Mouse (Mus musculus) intestine, embryonic 16.5 days (tissue): ENCODE data around the gene Sgms2. TPM values are rescaled to one million over a fixed set of nuclear protein-coding genes. Genes with fewer than 3 reads are reported as not detected.

Experiments
- ATAC-seq: fragments of 200-750 bp; cut with Nextera tagmentation; 2 replicates; pipeline ENCODE4 v1.8.0; 2017; ENCODE audit warnings: moderate TSS enrichment, moderate library complexity
- H3K27ac ChIP-seq: fragments of 300-500 bp; sonication (generic); 2 replicates; pipeline ENCODE4 v1.5.1; 2014; ENCODE audit warnings: mild to moderate bottlenecking, low read length
- H3K27me3 ChIP-seq: fragments of 300-500 bp; sonication (generic); replicated peaks from 2 replicates; pipeline ENCODE4 v1.6.1; 2014; ENCODE audit warnings: low read length, control low read depth, mixed read lengths; ENCODE audit not compliant: control insufficient read depth, insufficient read depth
- H3K36me3 ChIP-seq: fragments of 300-500 bp; sonication (generic); 2 replicates; pipeline ENCODE4 v1.6.1; 2014; ENCODE audit warnings: low read length, control low read depth; ENCODE audit not compliant: control insufficient read depth, insufficient read depth
- H3K4me1 ChIP-seq: fragments of 300-500 bp; sonication (generic); 2 replicates; pipeline ENCODE4 v1.6.1; 2014; ENCODE audit warnings: low read length, control low read depth, mixed read lengths; ENCODE audit not compliant: control insufficient read depth, insufficient read depth
- H3K4me2 ChIP-seq: fragments of 300-500 bp; sonication (generic); 2 replicates; pipeline ENCODE4 v1.6.1; 2014; ENCODE audit warnings: low read depth, low read length, control low read depth
- H3K4me3 ChIP-seq: fragments of 300-500 bp; sonication (generic); 2 replicates; pipeline ENCODE4 v1.5.1; 2014; ENCODE audit warnings: mild to moderate bottlenecking, low read length
- H3K9ac ChIP-seq: fragments of 300-500 bp; sonication (generic); 2 replicates; pipeline ENCODE4 v1.6.1; 2014; ENCODE audit warnings: low read depth, low read length
- H3K9me3 ChIP-seq: fragments of 300-500 bp; sonication (generic); 2 replicates; pipeline ENCODE4 v1.6.1; 2016; ENCODE audit warnings: low read length, control low read depth; ENCODE audit not compliant: control insufficient read depth
- WGBS: fragments of 180-500 bp; shearing (Covaris S2); extraction: QIAGEN DNeasy Blood & Tissue Kit; methylation state at CpG from one replicate; pipeline ENCODE4 v1.1.7; 2014; 5-methylcytosine and 5-hydroxymethylcytosine counted together
- polyA plus RNA-seq: library from polyadenylated mRNA; unstranded; fragments of >200 nt; fragmentation: Nextera tagmentation; extraction: Ambion mirVana; gene quantifications from 2 replicates; pipeline ENCODE4 v1.2.1, GENCODE M21; 2015

The Sgms2 gene
- polyA plus RNA-seq, 1 experiment from 2014 or later: 18.4 TPM

- 88% methylated on average over 7 of the region's 7 CpGs for WGBS
- H3K27ac ChIP-seq: no peak overlapping the region
- no peak for ATAC-seq
Measured at GRCm38 (mm10) chr3:131372996-131373395, 118.2 kb downstream of the Sgms2 start.

GRCm38 (mm10) chr3:131368678-131369077 is 122.5 kb downstream of the Sgms2 start:
- Histone ChIP-seq H3K27ac (no peak overlapping the region), H3K9me3 (no peaks in the 10 kb centered on the region), H3K27me3 (no peaks in the 10 kb centered on the region), H3K4me2 (no peak overlapping the region), H3K36me3 (no peaks in the 10 kb centered on the region), H3K4me1 (peaks cover 6% of the 10 kb centered on the region; the same call in 1 of the 2 replicates), H3K9ac (no peak overlapping the region), H3K4me3 (no peak overlapping the region)
- ATAC-seq: no peak
- WGBS: 90% methylated on average over 8 of the region's 8 CpGs

More at GRCm38 (mm10) chr3:131372996-131373395, 118.2 kb downstream of the Sgms2 start:
- H3K4me1 ChIP-seq: no peaks in the 10 kb centered on the region
- H3K4me3 ChIP-seq: no peak overlapping the region
- no peak overlapping the region for H3K9ac ChIP-seq
- no peaks in the 10 kb centered on the region for H3K9me3 ChIP-seq
- no peaks in the 10 kb centered on the region for H3K36me3 ChIP-seq
- no peaks in the 10 kb centered on the region for H3K27me3 ChIP-seq
- no peak overlapping the region for H3K4me2 ChIP-seq

GRCm38 (mm10) chr3:131367452-131367851 is 123.8 kb downstream of the Sgms2 start:
- no peaks in the 10 kb centered on the region for H3K9me3 ChIP-seq
- no peaks in the 10 kb centered on the region for H3K27me3 ChIP-seq
- no peak overlapping the region for H3K4me2 ChIP-seq
- H3K9ac ChIP-seq: no peak overlapping the region
- no peaks in the 10 kb centered on the region for H3K36me3 ChIP-seq
- no peak overlapping the region for H3K4me3 ChIP-seq
- peaks cover 10% of the 10 kb centered on the region; the same call in 1 of the 2 replicates for H3K4me1 ChIP-seq
- WGBS: 86% methylated on average over 4 of the region's 4 CpGs
- no peak overlapping the region for H3K27ac ChIP-seq
- ATAC-seq: no peak

- ATAC-seq: peak; percentile 90
- Histone ChIP-seq H3K9me3 (no peaks in the 10 kb centered on the region), H3K9ac (no peak overlapping the region), H3K4me1 (peaks cover 18% of the 10 kb centered on the region), H3K27ac (peak overlapping the region; percentile 67), H3K36me3 (no peaks in the 10 kb centered on the region), H3K4me3 (peak overlapping the region; percentile 24), H3K27me3 (no peaks in the 10 kb centered on the region), H3K4me2 (peak overlapping the region; percentile 37)
- WGBS: 42% methylated on average over 23 of the region's 23 CpGs
Measured at GRCm38 (mm10) chr3:131364632-131365446, 126.4 kb downstream of the Sgms2 start.

- no peaks in the 10 kb centered on the region for H3K36me3 ChIP-seq
- H3K9ac ChIP-seq: no peak overlapping the region
- H3K9me3 ChIP-seq: no peaks in the 10 kb centered on the region
- H3K4me1 ChIP-seq: peaks cover 18% of the 10 kb centered on the region
- 41% methylated on average over 8 of the region's 8 CpGs for WGBS
- H3K27me3 ChIP-seq: no peaks in the 10 kb centered on the region
- H3K4me3 ChIP-seq: peak overlapping the region; percentile 24
- peak overlapping the region; percentile 58 for H3K27ac ChIP-seq
- H3K4me2 ChIP-seq: peak overlapping the region; percentile 37
- peak; percentile 83 for ATAC-seq
Measured at GRCm38 (mm10) chr3:131364194-131364593, 127.0 kb downstream of the Sgms2 start.

- ATAC-seq: no peak
- 73% methylated on average over 14 of the region's 14 CpGs for WGBS
- Histone ChIP-seq H3K9ac (no peak overlapping the region), H3K4me2 (no peak overlapping the region), H3K4me3 (no peak overlapping the region), H3K27me3 (no peaks in the 10 kb centered on the region), H3K9me3 (no peaks in the 10 kb centered on the region), H3K4me1 (peaks cover 18% of the 10 kb centered on the region), H3K36me3 (no peaks in the 10 kb centered on the region), H3K27ac (peak overlapping the region; percentile 58)
Measured at GRCm38 (mm10) chr3:131363602-131364001, 127.6 kb downstream of the Sgms2 start.

GRCm38 (mm10) chr3:131361960-131362359 is 129.3 kb downstream of the Sgms2 start:
- H3K27ac ChIP-seq: no peak overlapping the region
- peaks cover 17% of the 10 kb centered on the region for H3K4me1 ChIP-seq
- no peak overlapping the region for H3K4me3 ChIP-seq
- no peak overlapping the region for H3K9ac ChIP-seq
- no peaks in the 10 kb centered on the region for H3K27me3 ChIP-seq
- 89% methylated on average over 4 of the region's 4 CpGs for WGBS
- no peak for ATAC-seq
- H3K9me3 ChIP-seq: no peaks in the 10 kb centered on the region
- no peaks in the 10 kb centered on the region for H3K36me3 ChIP-seq
- no peak overlapping the region for H3K4me2 ChIP-seq

GRCm38 (mm10) chr3:131359011-131359410 is 132.2 kb downstream of the Sgms2 start:
- Histone ChIP-seq H3K27ac (no peak overlapping the region), H3K4me3 (no peak overlapping the region), H3K4me2 (no peak overlapping the region), H3K4me1 (peaks cover 12% of the 10 kb centered on the region), H3K36me3 (no peaks in the 10 kb centered on the region), H3K9me3 (no peaks in the 10 kb centered on the region), H3K9ac (no peak overlapping the region), H3K27me3 (no peaks in the 10 kb centered on the region)
- ATAC-seq: no peak
- 74% methylated on average over 5 of the region's 5 CpGs for WGBS

- no peak overlapping the region for H3K4me2 ChIP-seq
- no peaks in the 10 kb centered on the region for H3K36me3 ChIP-seq
- no peaks in the 10 kb centered on the region for H3K27me3 ChIP-seq
- peaks cover 8% of the 10 kb centered on the region for H3K4me1 ChIP-seq
- WGBS: 63% methylated on average over 5 of the region's 5 CpGs
- no peak overlapping the region for H3K9ac ChIP-seq
- H3K9me3 ChIP-seq: no peaks in the 10 kb centered on the region
- no peak for ATAC-seq
- no peak overlapping the region for H3K27ac ChIP-seq
- H3K4me3 ChIP-seq: no peak overlapping the region
Measured at GRCm38 (mm10) chr3:131358205-131358604, 133.0 kb downstream of the Sgms2 start.
